Mouse (Mus musculus): ENCODE measurements at regions not wholly inside any gene's neighbourhood (a gene's known extent, or its start where the extent isn't known, plus 50 kb on each side); places are given as distances from the start of the nearest gene placed in this dataset.

DNA sequence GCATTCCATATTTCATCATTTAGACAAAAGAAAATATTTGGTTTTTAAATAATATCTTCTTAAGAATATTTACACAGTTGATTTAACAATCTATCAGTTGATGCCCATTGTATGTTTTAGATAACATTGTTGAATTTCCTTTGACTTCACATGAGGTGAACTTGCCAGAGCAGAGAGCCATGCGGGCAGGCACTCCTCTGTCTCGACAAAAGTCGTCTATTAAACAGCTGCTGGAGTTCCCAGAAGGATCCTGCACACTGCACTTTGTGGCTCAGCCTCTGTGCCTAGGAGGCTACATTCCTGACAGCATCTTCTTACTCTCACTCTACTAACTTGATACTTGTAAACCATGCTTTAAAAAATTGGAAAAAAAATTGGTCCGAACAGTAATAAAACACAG, 221.7 kb upstream of the Pde3a start:
- no peak for DNase-seq (ENCODE audit: low spot score)

DNA sequence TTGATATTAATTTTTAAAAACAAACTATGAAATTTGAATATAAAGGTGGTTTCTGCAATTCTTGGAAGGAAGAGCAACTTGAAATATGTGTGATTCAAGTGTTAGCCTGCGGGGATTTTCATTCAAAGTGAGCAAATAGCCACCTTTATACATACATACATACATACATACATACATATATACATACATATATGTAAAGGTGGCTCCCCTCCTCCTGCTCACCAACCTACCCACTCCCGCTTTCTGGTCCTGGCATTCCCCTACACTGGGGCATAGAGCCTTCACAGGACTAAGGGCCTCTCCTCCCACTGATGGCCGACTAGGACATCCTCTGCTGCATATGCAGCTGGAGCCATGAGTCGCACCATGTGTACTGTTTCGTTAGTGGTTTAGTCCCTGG, 221.3 kb upstream of the Pde3a start:
- DNase-seq (ENCODE audit: low spot score) = no peak

DNA sequence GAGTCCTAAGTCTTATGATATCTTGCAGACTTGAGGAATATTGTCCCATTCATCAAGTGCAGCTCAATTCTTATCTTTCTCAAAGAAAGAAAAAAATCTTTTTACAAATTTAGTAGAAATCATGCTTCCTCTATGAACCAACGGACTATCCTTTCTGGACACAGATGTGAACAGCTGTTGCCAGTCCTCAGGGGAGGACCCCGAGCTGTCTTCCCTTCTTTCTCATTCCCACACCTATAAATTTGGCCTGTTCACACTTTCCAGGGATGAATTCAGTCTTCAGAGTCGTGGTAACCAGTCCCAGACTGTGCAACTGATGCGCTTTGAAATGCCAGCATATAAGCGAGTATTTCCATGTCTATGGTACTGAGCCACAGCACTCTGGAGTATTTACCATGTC, 214.2 kb upstream of the Pde3a start:
- no peak for DNase-seq (ENCODE audit: low spot score)

DNA sequence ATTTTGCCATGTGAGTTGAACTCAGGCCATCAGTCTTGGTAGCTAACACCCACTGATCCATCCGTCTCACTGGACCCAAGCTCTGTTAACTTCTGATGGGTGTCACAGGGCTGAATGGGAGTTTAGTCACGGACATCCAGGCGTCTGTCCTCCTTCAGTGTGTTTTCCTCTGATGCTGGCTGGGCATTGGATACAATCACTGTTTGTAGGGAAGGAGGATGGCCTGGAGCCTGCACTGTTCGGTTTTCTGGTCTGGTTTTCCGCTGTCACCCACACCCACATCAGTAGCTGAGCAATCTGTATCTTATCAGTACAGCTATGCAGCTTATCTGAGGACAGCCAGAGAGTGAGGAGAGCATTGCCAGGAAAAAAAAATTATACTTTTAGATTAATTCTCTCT, 207.7 kb upstream of the Pde3a start:
- DNase-seq (ENCODE audit: low spot score) = peak; percentile 31

DNA sequence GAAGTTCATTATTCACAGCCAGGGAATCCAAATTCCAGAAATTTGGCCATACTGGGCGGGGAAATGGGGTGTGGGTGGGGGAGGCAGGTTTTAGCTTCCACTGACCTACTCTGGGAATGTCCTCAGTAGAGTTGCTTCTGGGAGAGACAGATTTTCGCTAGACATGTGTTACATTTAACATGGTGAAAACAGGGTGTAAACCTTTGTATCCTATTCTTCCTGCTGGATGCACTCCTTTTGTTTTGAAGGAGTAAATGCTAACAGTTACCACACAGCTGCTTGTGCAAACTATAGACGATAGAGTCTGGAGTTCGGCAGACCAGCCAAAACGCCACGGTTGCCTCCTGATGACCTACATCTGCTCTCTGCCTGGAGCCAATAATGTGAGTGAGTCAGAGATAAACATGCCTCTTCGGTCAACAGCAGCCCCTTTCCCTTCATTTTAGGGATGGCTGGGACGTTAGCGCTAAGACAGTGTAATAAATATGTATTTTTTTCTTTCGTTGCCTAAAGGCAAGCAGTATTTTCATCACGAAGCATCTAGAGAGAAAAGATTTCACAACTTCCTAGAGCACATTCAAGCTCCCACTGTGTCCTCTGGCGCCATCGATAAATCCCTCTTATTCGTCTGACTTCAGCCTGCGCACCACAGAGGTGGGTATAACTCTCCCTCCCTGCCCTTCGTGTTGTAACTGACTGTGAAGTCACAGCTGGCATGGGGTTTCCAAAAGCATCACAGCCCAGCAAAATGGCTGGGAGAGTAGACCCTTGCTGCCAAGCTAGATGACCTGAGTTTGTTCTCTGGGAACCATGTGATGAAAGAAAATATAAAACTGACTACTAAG, 207.1 kb upstream of the Pde3a start:
- DNase-seq (ENCODE audit: low spot score) = peak; percentile 20

DNA sequence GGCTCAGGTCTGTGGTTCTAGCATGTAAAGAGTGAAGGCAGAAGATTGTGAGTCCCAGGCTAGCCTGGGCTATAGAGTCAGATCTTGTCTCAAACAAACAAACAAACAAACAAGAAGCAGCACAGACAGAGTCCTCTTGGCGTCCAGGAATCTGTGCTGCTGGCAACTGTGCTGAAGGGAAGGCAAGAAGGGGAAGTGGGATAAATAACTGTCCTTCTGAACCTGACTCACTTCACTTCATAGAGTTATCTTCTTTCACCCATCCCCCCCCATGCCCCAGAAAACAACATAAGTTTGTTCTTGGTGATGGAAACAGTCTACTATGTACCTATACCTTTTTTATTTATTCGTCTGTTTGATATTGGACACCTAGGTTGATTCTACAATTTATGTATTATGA, 200.8 kb upstream of the Pde3a start:
- DNase-seq (ENCODE audit: low spot score) = no peak

DNA sequence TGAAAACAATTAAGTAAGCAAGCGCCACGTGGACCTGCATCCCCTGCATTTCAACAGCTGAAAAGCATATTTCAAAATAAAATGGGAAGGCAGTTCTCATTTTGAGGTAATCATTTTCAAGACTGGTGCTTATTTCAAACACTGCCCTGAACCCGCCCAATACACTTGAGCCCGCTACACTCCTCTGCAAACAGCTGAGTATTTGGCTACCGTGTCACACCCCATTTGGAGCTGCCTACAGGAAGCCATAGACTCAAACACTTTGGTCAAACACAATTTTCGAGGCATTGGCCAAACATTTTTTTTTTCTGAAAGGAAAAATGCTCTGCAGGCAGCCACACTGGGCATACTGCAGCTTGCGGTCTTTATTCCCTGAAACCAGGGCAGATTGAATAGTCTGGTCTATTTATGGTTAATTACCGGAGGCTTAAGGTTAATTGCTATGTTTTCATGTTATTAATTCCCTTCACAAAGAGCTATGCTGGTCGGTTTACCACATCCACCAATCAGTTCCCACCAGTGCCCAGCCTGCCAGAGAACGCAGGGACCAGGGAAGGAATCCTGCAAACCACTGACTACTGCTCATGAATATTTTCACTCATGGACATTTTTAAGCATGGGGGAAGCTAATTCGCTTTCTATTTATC, 198.9 kb upstream of the Pde3a start:
- no peak for DNase-seq (ENCODE audit: low spot score)

DNA sequence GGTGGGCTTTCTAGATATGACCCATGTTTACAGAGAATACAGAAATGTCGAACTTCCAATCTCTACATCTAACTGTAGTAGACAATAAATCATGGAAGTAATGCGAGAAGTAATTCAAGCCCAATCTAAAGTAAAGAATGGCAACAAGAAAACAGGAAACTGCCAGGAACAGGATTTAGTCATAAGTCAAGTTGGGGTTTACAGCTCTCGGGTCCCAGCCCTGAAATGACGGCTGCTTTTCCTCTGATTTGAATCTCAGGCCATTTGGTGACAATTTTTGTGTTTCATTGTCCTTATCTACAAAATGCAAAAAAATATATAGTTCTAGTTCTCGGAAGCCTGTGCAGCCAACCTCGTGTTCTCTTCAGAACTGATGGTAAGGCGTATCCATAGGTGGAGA, 195.0 kb upstream of the Pde3a start:
- DNase-seq (ENCODE audit: low spot score) = no peak

DNA sequence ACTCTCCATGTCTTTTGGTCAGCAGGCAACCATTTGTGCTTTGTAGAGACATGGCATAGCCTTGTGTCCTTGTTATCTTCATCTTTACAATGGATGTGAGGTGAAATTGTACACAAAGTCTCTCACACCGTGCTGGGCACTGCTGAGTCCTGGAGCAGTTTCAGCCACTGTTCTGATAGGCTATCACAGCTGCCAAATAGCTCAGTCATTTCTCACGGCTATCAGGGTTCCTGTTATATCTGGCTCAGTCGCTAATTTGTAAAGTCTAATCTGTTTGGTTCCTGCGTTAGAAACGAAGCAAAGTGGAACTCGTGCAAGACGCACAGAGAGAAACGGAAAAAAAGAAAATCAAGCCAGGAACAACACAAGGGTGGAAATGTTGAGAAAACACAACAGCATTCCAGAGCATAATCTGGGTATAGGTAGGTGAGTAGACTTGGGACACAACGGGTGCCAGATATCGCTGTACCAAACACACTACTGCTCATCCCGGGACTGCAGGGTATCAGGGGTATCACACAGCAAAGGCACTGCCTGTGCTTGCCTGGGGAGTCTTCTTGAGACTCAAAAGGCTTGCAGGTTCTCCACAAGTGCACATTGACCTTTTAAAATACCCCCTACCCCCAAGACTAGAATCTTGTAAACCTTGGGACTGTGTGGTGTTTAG, 189.7 kb upstream of the Pde3a start:
- DNase-seq (ENCODE audit: low spot score) = no peak

DNA sequence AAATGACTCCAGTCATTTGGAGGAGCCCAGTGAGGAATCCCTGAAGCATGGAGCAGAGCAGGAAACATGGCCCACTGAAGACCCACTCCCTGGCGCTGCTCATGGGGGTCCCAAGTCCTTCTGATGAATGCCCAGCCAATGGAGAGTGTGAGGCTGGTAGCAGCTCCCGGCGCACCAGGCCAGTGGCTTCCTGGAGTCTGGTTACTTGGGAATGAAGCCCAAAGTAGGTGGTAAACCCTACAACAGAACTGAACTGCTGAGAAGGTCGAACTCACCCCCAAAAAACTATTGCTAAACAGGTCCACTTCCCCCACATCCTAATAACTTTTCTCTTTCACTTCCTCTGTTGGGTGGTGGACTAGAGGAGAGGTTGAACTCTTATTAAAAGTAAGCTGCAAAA, 183.3 kb upstream of the Pde3a start:
- no peak for DNase-seq (ENCODE audit: low spot score)

DNA sequence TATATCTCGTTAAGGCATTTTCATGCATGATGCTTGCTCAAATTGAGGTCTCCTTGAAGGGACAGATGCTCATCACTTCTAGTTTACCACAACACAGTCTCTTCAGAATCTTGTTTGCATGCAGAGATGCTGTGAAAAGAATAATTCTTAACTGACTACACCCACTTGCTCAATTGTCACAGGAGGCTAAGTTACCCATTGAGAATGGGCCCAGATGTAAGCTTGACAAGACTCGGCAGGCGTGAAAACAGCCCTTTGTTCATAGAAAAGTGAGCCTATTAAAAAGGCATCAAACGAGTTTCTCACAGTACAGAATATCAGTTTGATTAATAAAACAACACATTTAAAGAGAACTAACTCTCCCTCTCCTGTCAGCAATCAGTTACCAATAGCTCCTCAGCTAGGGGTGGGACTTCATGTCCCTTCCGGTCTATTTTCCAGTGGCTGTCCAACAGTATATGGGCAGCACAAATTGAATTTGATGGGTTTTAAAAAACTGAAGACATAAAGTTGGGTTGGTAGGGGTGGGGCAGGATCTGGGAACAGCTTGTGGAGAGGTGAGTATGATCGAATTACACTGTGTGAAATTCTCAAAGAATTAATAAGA, 180.1 kb upstream of the Pde3a start:
- no peak for DNase-seq (ENCODE audit: low spot score)

DNA sequence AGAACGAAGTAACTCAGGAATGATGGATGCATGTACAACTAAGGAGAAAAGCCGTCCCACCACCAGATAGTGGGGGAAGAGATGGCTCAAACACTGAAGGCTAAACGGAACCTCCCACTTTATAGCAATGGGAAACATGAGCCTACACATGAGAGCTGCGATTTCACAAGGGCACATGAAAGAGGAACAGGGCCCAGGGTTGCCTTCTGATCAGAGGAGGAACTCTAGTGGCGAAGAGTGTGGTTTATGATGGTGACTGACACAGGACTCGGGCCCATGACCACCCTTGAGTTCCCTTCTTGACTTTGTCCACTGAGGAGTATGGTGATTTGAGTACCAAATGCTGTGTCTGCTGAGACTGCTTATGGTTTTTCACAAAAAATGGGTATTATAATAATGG, 179.2 kb upstream of the Pde3a start:
- no peak for DNase-seq (ENCODE audit: low spot score)

DNA sequence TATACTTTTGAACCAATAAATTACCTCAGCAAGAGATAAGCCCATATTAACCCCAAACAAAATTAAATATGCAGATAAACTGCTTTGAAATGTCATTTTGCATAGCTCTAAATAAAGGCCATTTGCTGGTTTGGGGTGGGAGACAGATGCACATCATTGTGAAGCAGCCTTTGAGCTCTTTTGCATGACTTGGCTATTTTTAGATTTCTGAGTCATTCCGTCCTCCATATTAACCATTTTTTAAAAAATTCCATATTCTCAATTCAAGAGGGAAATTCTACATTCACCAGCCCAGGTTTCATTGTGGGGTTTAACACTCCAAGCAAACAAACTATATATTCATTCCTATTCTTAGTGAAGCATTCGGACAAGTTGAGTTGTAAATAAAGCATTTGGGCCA, 177.6 kb upstream of the Pde3a start:
- DNase-seq (ENCODE audit: low spot score) = no peak

DNA sequence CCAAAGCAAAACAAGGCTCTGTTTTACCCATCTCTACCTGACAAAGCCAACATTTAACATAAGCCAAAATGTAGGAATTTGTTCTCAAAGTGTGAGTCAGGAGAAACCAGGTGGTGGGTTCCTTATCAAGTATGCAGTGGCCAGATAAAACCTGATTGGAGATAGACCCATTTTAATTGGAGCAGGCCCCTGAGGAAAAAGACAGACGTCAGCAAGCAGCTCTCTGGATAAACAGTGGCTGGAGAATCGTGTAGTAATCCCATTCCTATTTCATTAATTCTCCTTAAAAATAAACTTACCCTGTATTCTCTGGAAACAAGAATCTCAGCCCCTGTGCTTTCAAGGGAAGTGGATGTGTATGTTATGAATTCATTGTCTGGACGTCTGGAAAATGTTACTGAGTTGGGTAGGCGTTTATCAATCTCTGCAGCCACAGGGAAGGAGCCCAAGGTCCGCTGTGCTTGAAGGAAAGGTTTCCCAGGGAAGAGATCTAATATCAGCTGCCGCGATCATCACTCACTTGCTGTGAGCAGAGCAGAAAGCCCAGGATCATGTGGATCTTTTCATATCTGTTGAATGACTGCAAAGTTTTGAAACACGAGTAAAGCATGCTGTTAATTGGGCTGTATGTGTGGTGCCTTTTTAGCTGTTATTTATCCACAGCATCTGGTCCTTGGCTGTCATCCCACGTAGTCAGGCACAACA, 157.8 kb upstream of the Pde3a start:
- peak; percentile 24 for DNase-seq (ENCODE audit: low spot score)

DNA sequence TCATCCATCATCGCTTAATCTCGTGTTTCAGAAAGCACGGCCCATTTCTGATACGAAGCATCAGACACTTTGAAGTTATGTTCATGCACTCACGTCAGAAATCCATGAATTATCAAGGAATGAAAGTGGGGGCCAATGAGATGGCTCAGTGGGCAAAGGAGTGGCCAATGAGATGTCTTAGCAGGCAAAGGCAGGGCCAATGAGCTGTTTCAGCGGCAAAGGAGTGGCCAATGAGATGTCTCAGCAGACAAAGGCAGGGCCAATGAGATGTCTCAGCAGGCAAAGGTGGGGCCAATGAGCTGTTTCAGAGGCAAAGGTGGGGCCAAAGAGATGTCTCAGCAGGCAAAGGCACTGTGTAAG, 157.3 kb upstream of the Pde3a start:
- no peak for DNase-seq (ENCODE audit: low spot score)

DNA sequence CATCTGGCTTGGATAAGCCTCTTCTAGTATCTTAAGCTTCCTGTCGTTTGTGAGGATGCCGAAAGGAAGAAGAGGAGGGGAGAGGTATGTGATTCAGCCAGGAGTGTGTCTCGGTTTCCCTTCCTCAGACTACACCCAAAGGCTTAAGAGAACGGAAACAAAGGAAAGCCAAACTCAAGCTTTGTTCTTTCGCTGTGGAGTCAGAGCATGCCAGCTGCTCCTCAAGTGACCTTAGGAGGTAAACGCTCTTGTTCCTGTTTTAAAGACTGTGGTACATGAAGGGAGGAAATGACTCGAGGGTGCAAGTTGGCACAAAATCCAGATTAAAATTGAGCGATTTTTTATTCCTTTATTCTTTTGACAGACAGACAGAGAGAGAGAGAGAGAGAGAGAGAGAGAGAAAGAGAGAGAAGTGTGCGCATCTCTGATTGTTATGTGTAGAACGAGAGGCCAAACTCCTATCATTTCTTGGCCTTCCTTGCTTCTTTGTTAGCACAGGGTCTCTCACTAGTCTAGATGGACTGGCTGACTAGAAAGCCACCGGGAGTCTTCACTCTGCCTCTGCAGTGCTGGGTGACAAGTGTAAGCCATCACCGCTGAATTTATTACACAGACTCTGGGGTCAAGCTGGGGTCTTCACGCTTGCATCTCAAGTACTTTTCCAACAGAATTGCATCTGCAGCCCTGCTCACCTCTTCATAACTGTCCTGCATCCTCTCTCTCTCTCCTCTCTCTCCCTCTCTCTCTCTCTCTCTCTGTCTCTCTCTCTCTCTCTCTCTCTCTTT, 151.5 kb upstream of the Pde3a start:
- no peak for DNase-seq (ENCODE audit: low spot score)

DNA sequence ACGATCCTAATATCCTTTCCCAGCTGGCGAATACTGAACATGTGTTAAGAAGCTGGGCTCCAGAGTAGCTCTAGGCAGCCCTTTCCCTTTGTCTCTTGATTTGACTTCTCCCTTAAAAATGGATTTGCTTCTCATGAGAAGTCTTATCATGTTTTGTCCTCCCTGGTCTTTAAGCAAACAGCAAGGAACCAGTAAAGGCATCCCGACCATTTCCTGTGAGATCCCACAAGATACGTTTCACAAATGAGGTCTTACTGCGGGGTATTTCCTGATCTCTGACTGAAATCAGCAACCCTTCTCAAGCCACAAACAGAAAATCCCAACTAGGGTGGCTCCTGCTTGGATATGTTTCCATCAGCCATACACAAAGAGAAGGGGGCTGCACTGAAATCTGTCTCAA, 130.8 kb upstream of the Pde3a start:
- no peak for DNase-seq (ENCODE audit: low spot score)

DNA sequence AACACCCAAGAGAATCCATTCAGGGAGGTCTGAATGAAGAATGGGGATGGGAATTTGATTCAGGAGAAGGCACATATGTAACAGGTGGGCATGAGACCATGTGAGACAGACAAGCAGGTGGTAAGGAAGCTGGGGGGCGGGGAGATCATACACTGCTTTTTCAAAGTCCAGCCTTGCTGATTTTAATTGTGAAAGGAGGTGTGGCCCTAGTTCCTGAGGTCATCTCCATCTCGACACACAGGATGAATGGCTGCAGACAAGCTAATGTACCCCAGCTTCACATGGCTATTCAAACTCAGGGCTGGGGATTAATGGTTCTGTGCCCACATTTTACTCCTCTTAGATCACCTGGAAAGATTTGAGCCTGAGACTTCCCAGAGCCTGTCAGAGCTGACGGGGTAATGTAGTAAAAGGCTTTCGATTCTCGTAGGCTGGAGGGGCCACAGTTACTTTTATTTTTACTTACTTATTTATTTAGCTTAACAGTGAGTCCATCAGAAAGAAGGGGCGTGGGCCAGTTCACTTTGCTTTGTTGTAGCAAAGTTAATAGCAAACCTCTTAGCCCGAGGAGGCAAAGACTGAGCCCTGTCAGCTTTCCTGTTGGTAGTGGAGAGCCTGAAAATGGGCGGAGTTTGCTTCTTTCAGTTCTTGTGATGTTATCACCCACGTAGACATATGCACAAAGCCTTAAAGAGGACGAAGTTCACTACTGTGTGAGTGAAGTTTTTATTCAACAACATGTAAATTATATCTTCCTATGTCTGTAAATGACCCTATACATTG, 122.3 kb upstream of the Pde3a start:
- peak; percentile 52 for DNase-seq (ENCODE audit: low spot score)

DNA sequence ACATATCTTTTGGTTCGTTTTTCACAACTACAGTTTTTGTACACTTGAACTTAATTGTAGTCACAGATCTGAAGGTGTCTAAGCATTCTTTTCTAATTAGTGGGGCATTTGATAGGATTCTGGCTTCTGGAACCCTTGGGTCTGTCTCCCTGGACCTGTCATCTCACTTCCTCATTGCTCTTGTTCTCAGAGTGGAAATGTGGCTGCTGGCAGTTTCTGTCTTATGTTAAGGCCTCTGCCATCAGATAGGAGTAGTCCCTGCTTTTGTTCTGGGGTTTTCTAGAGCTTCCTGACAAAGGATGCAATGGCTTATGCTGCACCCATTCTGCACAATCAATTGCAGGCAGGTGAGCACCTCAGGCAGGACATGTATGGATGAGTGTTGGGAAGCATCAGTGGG, 119.5 kb upstream of the Pde3a start:
- DNase-seq (ENCODE audit: low spot score) = no peak

DNA sequence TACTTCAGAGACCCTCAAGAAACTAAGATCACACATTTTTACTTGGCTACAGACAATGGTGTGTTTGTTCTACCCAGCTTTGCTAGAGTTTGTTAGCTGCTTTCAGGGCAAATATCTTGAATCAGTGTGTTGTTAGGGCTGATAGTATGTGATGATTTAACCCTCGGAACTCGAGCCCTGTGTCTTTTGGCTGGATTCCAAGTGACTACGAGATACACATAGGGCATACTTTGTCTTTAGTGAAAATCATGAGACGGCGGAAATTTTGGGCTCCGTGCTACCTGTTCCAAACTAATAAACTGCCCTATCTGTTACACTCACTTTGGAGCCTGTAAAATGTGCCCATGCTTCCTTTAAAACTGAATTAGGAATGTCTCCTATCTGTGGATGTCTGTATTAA, 114.9 kb upstream of the Pde3a start:
- no peak for DNase-seq (ENCODE audit: low spot score)

All from yolk sac, embryonic 10.5 days (tissue).